Mouse (Mus musculus): ENCODE results near the gene Insl6.

DNA sequence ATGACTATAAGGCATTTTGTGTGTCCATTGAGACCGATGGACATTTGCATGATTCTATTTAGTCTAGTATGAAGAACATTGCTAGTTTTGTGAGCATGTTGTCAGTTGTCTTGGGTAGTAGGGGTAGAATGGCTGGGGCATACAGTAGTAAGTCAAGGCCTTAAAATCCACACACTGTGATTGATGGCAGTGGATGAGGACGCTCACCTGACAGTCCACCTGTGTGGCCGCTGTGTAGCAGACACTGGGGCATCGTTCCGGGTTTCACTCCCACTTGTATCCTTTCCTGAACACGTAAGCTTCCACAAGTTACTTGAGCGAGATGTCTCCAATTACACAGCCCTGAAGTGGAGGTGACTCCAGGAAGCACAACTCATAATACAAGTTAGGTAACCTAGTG is 38.4 kb upstream of the Insl6 start:
- TF ChIP-seq RCOR1 (IDR thresholded peaks at IDR 0.05; ENCODE audit: low read depth, low read length): no peak
- no peak for TF ChIP-seq ZC3H11A (IDR thresholded peaks at IDR 0.05; ENCODE audit: low read depth, low read length)
- TF ChIP-seq TBP (IDR thresholded peaks at IDR 0.05; ENCODE audit: low read depth, low read length): no peak
- TF ChIP-seq BHLHE40 (IDR thresholded peaks at IDR 0.05; ENCODE audit: borderline replicate concordance, low read depth, low read length): no peak
